Mouse (Mus musculus) mature B cell (primary cell): ENCODE results near the gene Prpsap1.

ENCODE experiments used
- in situ Hi-C: fragments of 300-500 bp; cut with MboI; formaldehyde crosslinking; loops from 2 replicates; pipeline ENCODE4 v1.14.3; 2019

Gene Prpsap1

GRCm38 (mm10) chr11:116445596-116446307, 48.2 kb downstream of the Prpsap1 start:
- in situ Hi-C loops, result loop anchor here (5.0 kb wide), 1 partner anchor 128 kb away; no protein-coding TSS in a partner anchor

DNA sequence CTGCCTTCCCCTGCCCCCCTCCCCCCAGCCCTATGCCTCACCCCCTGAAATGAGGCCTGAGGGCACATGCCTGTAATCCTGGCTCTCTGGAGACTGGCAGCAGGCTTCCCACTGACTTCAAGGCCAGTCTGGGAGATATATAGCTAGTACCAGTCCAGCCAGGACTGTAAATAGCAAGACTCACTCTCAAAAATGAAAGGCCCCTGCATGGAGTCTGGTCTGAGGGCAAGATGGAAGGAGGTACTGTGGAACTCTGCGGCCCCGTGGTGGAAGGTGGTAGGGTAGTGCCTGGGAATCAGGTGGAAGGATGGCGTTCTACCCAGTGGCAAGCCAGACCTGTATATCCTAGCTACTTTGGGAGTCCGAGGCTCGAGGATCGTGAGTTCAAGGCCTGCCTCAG, 50.1 kb downstream of the Prpsap1 start:
- in situ Hi-C loops, result loop anchor here (5.0 kb wide), 1 partner anchor 47 kb away; no protein-coding TSS in a partner anchor

DNA sequence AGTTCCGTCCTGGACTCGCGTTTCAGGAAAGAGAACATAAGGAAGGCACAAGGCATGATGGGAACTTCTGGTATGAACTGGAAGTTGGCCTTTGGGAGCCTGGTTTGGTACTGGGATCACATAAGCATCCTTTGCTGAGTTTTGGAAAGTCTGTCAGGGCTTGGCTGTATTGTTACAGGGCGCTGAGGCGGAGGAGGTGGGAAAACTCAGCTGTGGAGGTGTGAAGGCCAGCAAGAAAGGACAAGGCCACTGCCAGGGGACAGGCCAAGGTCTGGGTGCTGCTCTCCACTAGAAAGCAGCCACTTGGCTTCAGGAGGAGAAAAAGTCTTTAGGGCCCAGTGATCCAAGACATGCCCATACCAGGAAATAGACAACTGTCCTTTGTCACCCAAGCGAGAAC, 50.7 kb downstream of the Prpsap1 start:
- in situ Hi-C loops, result loop anchor here (5.0 kb wide), 1 partner anchor 46 kb away; no protein-coding TSS in a partner anchor

GRCm38 (mm10) chr11:116442867-116443177, 51.2 kb downstream of the Prpsap1 start:
- in situ Hi-C loops, result loop anchor here (5.0 kb wide), 1 partner anchor 46 kb away; no protein-coding TSS in a partner anchor

DNA sequence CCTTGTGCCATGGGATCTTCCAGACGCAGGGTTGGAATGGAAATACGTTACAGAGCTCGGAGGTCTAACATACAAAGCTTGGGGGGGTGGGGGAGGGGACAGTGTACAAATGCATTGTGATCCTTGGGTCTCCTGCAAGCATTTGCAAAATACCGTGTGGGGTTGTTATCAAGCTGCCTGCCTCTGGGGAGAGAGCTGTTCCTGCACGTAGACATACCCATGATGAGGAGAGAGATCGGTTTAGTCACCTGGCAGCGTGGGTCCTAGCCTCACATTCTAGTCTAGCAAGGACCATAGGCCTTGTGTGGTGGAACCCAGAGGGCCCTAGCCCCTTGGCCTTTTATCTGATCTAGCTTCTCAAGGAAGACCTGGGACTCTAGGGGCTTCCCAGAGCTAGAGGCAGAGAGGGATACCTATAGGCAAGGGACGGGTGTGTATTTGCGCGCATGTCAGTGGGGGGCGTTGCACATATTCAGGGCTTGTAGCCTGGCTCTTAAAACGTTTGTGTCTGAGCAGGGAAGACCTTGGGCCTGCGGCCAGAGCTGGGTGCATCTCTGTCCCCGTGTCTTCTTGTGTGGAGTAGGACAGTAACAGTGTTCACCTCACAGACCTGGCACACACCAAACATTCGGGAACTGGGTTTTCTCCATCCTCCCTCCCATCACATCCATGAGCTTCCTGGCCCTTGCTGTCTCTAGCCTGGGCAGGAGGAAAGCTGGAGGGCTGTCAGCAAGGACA, 51.7 kb downstream of the Prpsap1 start:
- in situ Hi-C loops, result loop anchor here (5.0 kb wide), 1 partner anchor 45 kb away; no protein-coding TSS in a partner anchor

DNA sequence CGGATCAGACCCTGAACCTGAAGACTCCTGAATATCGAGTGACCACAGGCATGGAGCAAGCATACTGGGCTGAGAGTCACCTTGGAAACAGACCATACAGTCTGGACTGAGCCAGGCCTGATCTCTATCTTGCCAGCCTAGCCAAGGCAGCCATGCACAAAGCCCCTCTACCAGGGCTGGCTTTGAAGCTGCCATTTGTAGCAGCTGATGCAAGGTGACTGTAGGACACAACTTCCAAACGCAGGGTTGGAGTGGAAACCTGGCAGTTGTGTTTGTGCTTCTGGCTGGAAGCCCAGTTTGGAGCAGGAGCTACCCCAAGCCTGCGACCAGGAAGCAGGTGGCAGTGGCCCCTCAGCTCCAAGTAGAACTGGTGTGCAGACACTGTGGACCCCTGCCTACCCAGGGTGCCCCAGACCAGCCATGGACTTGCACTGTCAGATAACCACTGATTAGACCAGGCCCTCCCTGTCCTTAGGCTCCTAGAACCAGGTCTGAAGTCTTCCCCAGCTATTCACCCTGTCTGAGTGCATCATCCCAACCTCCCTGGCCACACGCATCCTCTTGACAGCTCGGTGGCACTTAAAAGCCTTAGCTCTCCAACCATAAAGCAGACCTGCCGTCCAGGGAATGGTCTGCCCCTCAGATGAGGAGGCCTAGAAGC, 53.5 kb downstream of the Prpsap1 start:
- in situ Hi-C loops, result loop anchor here (5.0 kb wide), 1 partner anchor 43 kb away; no protein-coding TSS in a partner anchor

DNA sequence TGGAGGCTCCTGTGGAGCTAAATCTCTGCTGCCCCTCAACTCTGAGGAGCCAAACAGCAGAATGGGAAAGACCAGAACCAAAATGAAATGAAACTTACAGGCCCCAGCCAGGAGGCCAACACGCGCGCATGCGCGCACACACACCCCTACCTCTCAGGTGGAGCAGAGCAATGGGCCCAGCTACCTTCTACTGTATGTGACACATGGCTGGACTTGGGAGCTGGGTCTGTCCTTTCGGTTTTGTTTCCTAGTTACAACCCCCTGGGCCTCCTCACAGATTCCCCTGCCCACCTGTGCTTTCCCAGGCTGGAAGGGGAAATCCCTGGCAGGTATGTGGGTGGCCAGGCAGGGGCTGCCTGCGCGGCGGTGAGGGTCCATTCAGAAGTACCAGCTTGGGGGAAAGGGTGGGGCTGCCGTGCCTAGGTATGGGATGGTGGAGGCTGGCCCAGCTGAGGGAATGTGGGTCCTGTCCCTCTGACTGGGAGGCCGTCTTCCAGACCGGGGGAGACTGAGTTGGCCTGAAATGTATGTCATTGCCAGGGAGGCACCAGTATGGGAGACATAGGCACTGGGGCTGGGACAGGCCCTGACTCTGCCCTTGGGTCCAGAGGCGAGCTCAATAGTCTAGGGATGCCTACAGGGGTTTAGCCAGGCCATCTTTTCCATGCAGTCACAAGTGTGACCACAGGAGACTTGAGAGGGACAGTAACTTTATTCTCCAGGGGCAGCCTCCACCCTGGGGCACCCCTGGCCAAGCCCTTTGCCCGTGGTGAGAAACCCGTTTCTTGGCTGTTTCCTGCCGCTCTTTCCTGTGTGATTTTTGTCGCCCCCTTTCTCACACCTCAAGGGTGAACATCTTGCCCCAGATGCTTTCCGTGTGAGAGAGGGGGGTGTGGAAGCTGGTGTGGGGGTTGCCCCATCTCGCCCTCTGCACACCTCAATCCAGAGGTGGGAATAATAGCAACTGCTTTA, 54.4 kb downstream of the Prpsap1 start:
- in situ Hi-C loops, result loop anchor here (5.0 kb wide), 1 partner anchor 42 kb away; no protein-coding TSS in a partner anchor

DNA sequence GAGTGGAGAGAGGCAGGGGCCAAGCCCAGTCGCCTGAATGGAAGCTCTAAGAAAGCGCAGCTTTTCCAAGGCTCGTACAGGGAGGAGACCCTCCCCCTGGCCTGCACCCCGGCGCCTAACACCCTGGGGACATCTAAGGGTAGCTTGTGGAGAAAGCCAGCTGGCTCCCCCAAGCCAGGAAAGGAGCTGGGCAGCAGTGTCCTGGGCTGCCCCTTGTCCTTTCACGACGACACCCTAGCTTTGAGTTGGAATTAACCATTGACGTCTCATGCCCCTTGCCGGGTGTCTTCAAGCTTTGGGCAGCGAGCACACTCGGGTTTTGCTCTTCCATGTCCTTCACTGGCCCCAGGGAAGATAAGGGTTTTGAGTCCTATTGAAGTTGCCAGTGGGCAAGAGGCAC, 56.5 kb downstream of the Prpsap1 start:
- in situ Hi-C loops, result no loop called here

DNA sequence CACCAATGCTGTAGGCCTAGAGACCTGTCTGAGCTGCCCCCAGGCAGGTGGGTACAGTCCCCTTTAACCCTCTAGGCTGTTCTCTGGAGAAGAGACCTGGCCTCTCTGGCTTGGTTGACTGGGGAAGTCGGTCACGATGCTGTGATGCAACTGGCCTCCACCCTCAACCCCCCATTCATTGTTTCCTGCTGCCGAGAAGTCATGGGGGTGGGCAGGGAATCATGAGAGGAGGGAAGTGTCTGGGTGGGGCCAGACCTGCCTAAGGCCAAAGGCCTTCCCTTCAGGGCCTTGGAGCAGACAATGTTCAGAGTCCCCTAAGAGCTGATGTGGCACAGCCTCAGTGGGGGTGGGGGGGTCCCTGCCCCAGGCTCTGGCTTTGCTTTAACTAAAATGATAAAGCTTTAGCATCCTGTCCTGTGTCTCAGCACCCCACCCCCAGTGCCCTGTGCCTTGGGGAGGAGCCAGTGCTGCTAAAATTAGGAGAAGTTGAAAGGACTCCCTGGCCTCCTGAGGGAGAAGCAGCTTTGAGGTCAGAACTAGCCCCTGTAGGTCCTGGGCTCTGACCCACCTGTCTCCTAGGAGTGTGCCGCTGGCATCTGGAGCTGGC, 57.2 kb downstream of the Prpsap1 start:
- in situ Hi-C loops, result no loop called here

- in situ Hi-C loops, result no loop called here
Observed at GRCm38 (mm10) chr11:116435992-116436724, 57.8 kb downstream of the Prpsap1 start.

- in situ Hi-C loops, result no loop called here
Observed at GRCm38 (mm10) chr11:116434967-116435752, 58.8 kb downstream of the Prpsap1 start.

DNA sequence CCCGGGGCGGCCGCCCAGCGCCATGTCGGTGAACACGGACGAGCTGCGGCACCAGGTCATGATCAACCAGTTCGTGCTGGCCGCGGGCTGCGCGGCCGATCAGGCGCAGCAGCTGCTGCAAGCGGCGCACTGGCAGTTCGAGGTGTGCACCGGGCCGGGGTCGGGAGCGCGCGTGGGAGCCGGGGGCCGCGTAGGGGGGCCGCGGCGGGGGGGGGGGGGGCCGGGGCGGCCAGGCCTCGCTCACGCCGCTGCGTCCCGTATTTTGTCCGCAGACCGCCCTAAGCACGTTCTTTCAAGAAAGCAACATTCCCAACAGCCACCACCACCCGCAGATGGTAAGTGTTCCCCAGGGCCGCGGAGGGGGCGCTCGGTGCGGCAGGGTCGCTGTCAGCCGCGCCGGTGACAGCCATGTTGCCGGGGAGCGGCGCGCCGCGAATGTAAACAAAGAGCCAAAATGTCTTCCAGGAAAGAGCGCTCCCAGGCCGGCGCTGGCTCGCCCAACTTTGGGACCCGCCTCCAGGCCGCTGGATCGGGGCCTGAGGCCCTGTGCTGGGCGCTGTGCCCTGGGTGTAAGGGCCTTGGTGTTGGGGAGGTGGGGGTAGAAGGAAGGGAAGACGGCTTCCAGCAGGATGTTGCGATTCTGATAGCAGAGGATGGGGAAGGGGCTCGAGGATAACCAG, 59.6 kb downstream of the Prpsap1 start:
- in situ Hi-C loops, result no loop called here

DNA sequence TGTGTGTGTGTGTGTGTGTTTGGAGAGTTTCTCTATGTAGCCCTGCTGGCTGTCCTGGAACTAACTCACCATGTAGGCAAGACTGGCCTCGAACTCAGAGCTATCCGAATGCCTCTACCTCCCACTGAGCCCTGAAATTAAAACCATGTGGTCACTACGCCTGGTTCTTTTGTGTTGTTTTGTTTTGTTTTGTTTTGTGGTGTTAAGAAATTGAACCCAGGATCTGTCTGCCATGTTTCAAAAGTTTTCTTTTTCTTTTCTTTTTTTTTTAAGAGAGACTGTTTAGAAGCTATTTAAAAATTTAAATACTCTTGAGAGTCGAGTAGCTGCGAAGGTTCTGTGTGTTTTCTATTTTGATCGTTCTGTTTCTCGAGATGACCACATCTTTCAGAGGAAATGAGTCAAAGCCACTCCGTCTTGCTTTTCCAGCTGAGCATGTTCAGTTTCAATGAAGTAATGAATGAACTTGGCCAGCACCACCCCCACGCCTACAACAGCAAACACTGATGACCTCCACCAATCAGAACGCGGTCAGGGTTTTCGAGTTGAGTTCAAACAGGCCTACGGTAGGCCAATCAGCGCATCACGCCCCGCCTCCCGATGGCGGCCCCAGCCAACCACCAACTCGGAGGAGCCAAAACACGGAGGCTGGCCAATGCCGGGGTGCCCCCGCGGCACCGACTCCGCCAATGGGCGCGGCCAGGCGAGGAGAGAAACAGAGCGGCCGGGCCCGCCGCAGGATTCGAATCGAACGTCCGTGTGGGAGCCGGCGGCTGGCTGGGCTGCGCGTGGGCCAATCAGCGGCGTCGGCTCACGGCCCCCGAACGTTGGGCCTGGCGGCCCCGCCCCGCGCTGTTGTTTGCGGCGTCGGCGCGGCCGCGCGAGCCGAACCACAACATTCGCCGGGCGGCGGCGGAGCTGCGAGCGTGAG, 60.4 kb downstream of the Prpsap1 start, which contains the start of gene Ubald2:
Gene Ubald2 (plus strand): TSS at position 739 of the 931 bp plus-strand sequence.
- in situ Hi-C loops, result no loop called here

DNA sequence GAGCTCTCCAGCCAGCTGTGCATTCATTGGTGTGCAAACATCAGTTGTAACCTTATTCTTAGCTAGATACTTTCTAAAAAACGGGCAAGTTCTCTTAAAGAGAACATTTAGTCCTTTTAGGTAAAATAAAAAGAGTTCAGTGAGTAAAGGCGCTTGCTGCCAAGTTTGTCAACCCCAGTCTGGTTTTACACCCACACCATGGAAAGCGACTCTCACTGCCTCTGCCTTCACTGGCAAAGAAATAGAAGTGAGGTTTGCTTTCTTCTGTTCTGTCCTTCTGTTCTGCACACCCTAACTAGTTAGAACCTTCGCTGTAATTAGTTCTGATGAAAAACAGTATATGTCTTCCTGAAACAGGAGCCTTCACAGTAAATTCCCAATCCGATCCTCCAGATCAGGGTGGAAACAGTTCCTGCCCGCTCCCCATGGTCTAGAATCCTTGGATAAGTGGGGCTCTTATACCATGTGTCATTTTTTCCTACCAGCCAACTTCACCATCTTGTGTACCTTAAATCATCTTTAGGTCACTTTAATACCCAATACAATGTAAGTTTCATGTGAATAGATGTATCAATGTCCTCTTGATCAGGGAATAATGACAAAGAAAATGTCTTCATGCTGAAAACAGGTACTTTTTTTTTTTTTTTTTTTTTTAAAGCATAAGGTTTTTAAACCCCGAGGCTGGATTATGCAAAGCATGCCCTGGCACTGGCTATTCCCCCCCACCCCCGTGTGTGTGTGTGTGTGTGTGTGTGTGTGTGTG, 61.2 kb downstream of the Prpsap1 start:
- in situ Hi-C loops, result no loop called here

DNA sequence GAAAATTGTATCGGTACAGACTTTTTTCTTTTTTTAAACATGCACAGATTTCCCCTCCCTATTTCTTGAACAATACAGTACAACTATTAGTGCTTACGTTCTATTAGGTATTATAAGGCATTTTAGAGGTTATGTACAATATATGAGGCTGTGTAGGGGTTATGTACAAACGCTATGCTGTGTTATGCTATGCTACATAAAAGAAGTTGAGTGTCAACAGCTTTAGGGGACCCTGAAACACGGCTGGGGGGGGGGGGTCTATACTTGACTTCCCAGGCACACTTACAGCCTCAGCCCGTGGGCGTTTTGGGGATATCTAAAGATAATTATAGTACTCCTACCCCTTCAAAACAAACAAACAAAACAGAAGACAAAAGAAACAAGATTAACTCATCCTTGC, 61.9 kb downstream of the Prpsap1 start:
- in situ Hi-C loops, result no loop called here

- in situ Hi-C loops, result no loop called here
Observed at GRCm38 (mm10) chr11:116431428-116432077, 62.4 kb downstream of the Prpsap1 start.
